Mouse (Mus musculus): ENCODE results near the gene Arid1b. TPM values are rescaled to one million over a fixed set of nuclear protein-coding genes. Genes with fewer than 3 reads are reported as not detected.

The Arid1b gene
- polyA plus RNA-seq, 1 experiment from 2014 or later: 12.9 TPM

GRCm38 (mm10) chr17:5026578-5026977 is 32.4 kb downstream of the Arid1b start:
- H3K36me3 ChIP-seq (replicated peaks; ENCODE audit: control insufficient read depth, insufficient read depth, low read depth, low read length): no peaks in the 10 kb centered on the region
- no peaks in the 10 kb centered on the region for H3K9me3 ChIP-seq (replicated peaks; ENCODE audit: control insufficient read depth, low read length)
- ATAC-seq (replicated peaks; ENCODE audit: insufficient number of reproducible peaks, low FRiP score, low TSS enrichment, low read depth): no peak
- H3K27me3 ChIP-seq (ENCODE audit: control insufficient read depth, insufficient read depth, low read length): no peaks in the 10 kb centered on the region
- H3K4me3 ChIP-seq (ENCODE audit: low read depth, low read length): no peak overlapping the region
- WGBS: 68% methylated on average over 2 of the region's 2 CpGs
- no peak overlapping the region for H3K27ac ChIP-seq (replicated peaks; ENCODE audit: low read depth, low read length)
- no peak overlapping the region for H3K9ac ChIP-seq (replicated peaks; ENCODE audit: low read length)
- no peak for DNase-seq (ENCODE audit: low spot score)
- H3K4me2 ChIP-seq (ENCODE audit: low read depth, low read length): no peak overlapping the region
- no peaks in the 10 kb centered on the region for H3K4me1 ChIP-seq (ENCODE audit: control insufficient read depth, insufficient read depth, low read length)

GRCm38 (mm10) chr17:5029148-5029547 is 35.0 kb downstream of the Arid1b start:
- no peaks in the 10 kb centered on the region for H3K9me3 ChIP-seq (replicated peaks; ENCODE audit: control insufficient read depth, low read length)
- no peak overlapping the region for H3K4me2 ChIP-seq (ENCODE audit: low read depth, low read length)
- H3K9ac ChIP-seq (replicated peaks; ENCODE audit: low read length): no peak overlapping the region
- no peaks in the 10 kb centered on the region for H3K27me3 ChIP-seq (ENCODE audit: control insufficient read depth, insufficient read depth, low read length)
- WGBS: 81% methylated on average over 4 of the region's 4 CpGs
- no peaks in the 10 kb centered on the region for H3K4me1 ChIP-seq (ENCODE audit: control insufficient read depth, insufficient read depth, low read length)
- H3K4me3 ChIP-seq (ENCODE audit: low read depth, low read length): no peak overlapping the region
- no peak for DNase-seq (ENCODE audit: low spot score)
- no peaks in the 10 kb centered on the region for H3K36me3 ChIP-seq (replicated peaks; ENCODE audit: control insufficient read depth, insufficient read depth, low read depth, low read length)
- no peak for ATAC-seq (replicated peaks; ENCODE audit: insufficient number of reproducible peaks, low FRiP score, low TSS enrichment, low read depth)
- H3K27ac ChIP-seq (replicated peaks; ENCODE audit: low read depth, low read length): no peak overlapping the region

GRCm38 (mm10) chr17:5030290-5030689 is 36.2 kb downstream of the Arid1b start:
- WGBS: 82% methylated on average over 2 of the region's 2 CpGs
- Histone ChIP-seq H3K36me3 (replicated peaks; ENCODE audit: control insufficient read depth, insufficient read depth, low read depth, low read length) (no peaks in the 10 kb centered on the region), H3K27me3 (ENCODE audit: control insufficient read depth, insufficient read depth, low read length) (no peaks in the 10 kb centered on the region)

GRCm38 (mm10) chr17:5033346-5033745 is 39.2 kb downstream of the Arid1b start:
- Histone ChIP-seq H3K9me3 (replicated peaks; ENCODE audit: control insufficient read depth, low read length) (no peaks in the 10 kb centered on the region), H3K4me1 (ENCODE audit: control insufficient read depth, insufficient read depth, low read length) (no peaks in the 10 kb centered on the region; the same call in 1 of the 2 replicates), H3K36me3 (replicated peaks; ENCODE audit: control insufficient read depth, insufficient read depth, low read depth, low read length) (no peaks in the 10 kb centered on the region), H3K27ac (replicated peaks; ENCODE audit: low read depth, low read length) (no peak overlapping the region), H3K4me3 (ENCODE audit: low read depth, low read length) (no peak overlapping the region), H3K4me2 (ENCODE audit: low read depth, low read length) (no peak overlapping the region), H3K27me3 (ENCODE audit: control insufficient read depth, insufficient read depth, low read length) (no peaks in the 10 kb centered on the region), H3K9ac (replicated peaks; ENCODE audit: low read length) (no peak overlapping the region)
- no peak for ATAC-seq (replicated peaks; ENCODE audit: insufficient number of reproducible peaks, low FRiP score, low TSS enrichment, low read depth)
- DNase-seq (ENCODE audit: low spot score): no peak
- WGBS: 90% methylated on average over 3 of the region's 3 CpGs

More at GRCm38 (mm10) chr17:5030290-5030689, 36.2 kb downstream of the Arid1b start:
- H3K4me2 ChIP-seq (ENCODE audit: low read depth, low read length): no peak overlapping the region
- no peaks in the 10 kb centered on the region for H3K9me3 ChIP-seq (replicated peaks; ENCODE audit: control insufficient read depth, low read length)
- no peaks in the 10 kb centered on the region for H3K4me1 ChIP-seq (ENCODE audit: control insufficient read depth, insufficient read depth, low read length)
- H3K9ac ChIP-seq (replicated peaks; ENCODE audit: low read length): no peak overlapping the region
- H3K27ac ChIP-seq (replicated peaks; ENCODE audit: low read depth, low read length): no peak overlapping the region
- ATAC-seq (replicated peaks; ENCODE audit: insufficient number of reproducible peaks, low FRiP score, low TSS enrichment, low read depth) (no peak), DNase-seq (ENCODE audit: low spot score) (no peak)
- H3K4me3 ChIP-seq (ENCODE audit: low read depth, low read length): no peak overlapping the region

- Histone ChIP-seq H3K4me1 (ENCODE audit: control insufficient read depth, insufficient read depth, low read length) (no peaks in the 10 kb centered on the region; the same call in 1 of the 2 replicates), H3K4me3 (ENCODE audit: low read depth, low read length) (no peak overlapping the region), H3K9ac (replicated peaks; ENCODE audit: low read length) (no peak overlapping the region), H3K4me2 (ENCODE audit: low read depth, low read length) (no peak overlapping the region), H3K9me3 (replicated peaks; ENCODE audit: control insufficient read depth, low read length) (no peaks in the 10 kb centered on the region), H3K36me3 (replicated peaks; ENCODE audit: control insufficient read depth, insufficient read depth, low read depth, low read length) (no peaks in the 10 kb centered on the region), H3K27me3 (ENCODE audit: control insufficient read depth, insufficient read depth, low read length) (no peaks in the 10 kb centered on the region), H3K27ac (replicated peaks; ENCODE audit: low read depth, low read length) (no peak overlapping the region)
- ATAC-seq (replicated peaks; ENCODE audit: insufficient number of reproducible peaks, low FRiP score, low TSS enrichment, low read depth) (no peak), DNase-seq (ENCODE audit: low spot score) (no peak)
- 98% methylated on average over 3 of the region's 3 CpGs for WGBS
Measured at GRCm38 (mm10) chr17:5034201-5034600, 40.1 kb downstream of the Arid1b start.

GRCm38 (mm10) chr17:5036200-5036835 is 42.2 kb downstream of the Arid1b start:
- DNase-seq (ENCODE audit: low spot score) (no peak), ATAC-seq (replicated peaks; ENCODE audit: insufficient number of reproducible peaks, low FRiP score, low TSS enrichment, low read depth) (no peak)
- Histone ChIP-seq H3K36me3 (replicated peaks; ENCODE audit: control insufficient read depth, insufficient read depth, low read depth, low read length) (no peaks in the 10 kb centered on the region), H3K4me1 (ENCODE audit: control insufficient read depth, insufficient read depth, low read length) (no peaks in the 10 kb centered on the region; the same call in 1 of the 2 replicates), H3K4me2 (ENCODE audit: low read depth, low read length) (no peak overlapping the region), H3K4me3 (ENCODE audit: low read depth, low read length) (no peak overlapping the region), H3K9me3 (replicated peaks; ENCODE audit: control insufficient read depth, low read length) (no peaks in the 10 kb centered on the region), H3K9ac (replicated peaks; ENCODE audit: low read length) (no peak overlapping the region), H3K27ac (replicated peaks; ENCODE audit: low read depth, low read length) (no peak overlapping the region), H3K27me3 (ENCODE audit: control insufficient read depth, insufficient read depth, low read length) (no peaks in the 10 kb centered on the region)
- WGBS: 48% methylated on average over 2 of the region's 2 CpGs

- Histone ChIP-seq H3K9me3 (replicated peaks; ENCODE audit: control insufficient read depth, low read length) (no peaks in the 10 kb centered on the region), H3K36me3 (replicated peaks; ENCODE audit: control insufficient read depth, insufficient read depth, low read depth, low read length) (no peaks in the 10 kb centered on the region), H3K27ac (replicated peaks; ENCODE audit: low read depth, low read length) (no peak overlapping the region), H3K4me3 (ENCODE audit: low read depth, low read length) (no peak overlapping the region), H3K4me2 (ENCODE audit: low read depth, low read length) (no peak overlapping the region), H3K4me1 (ENCODE audit: control insufficient read depth, insufficient read depth, low read length) (no peaks in the 10 kb centered on the region; the same call in 1 of the 2 replicates), H3K9ac (replicated peaks; ENCODE audit: low read length) (no peak overlapping the region), H3K27me3 (ENCODE audit: control insufficient read depth, insufficient read depth, low read length) (no peaks in the 10 kb centered on the region)
- 71% methylated on average over 8 of the region's 8 CpGs for WGBS
- ATAC-seq (replicated peaks; ENCODE audit: insufficient number of reproducible peaks, low FRiP score, low TSS enrichment, low read depth) (no peak), DNase-seq (ENCODE audit: low spot score) (no peak)
Measured at GRCm38 (mm10) chr17:5037199-5037598, 43.1 kb downstream of the Arid1b start.

GRCm38 (mm10) chr17:5039826-5040225 is 45.7 kb downstream of the Arid1b start:
- no peak overlapping the region for H3K9ac ChIP-seq (replicated peaks; ENCODE audit: low read length)
- H3K4me1 ChIP-seq (ENCODE audit: control insufficient read depth, insufficient read depth, low read length): no peaks in the 10 kb centered on the region; the same call in 1 of the 2 replicates
- H3K4me2 ChIP-seq (ENCODE audit: low read depth, low read length): no peak overlapping the region
- 93% methylated on average over 2 of the region's 2 CpGs for WGBS
- DNase-seq (ENCODE audit: low spot score) (no peak), ATAC-seq (replicated peaks; ENCODE audit: insufficient number of reproducible peaks, low FRiP score, low TSS enrichment, low read depth) (no peak)
- H3K36me3 ChIP-seq (replicated peaks; ENCODE audit: control insufficient read depth, insufficient read depth, low read depth, low read length): no peaks in the 10 kb centered on the region
- H3K9me3 ChIP-seq (replicated peaks; ENCODE audit: control insufficient read depth, low read length): no peaks in the 10 kb centered on the region
- no peaks in the 10 kb centered on the region for H3K27me3 ChIP-seq (ENCODE audit: control insufficient read depth, insufficient read depth, low read length)
- H3K27ac ChIP-seq (replicated peaks; ENCODE audit: low read depth, low read length): no peak overlapping the region
- no peak overlapping the region for H3K4me3 ChIP-seq (ENCODE audit: low read depth, low read length)
